Mouse (Mus musculus) C2C12 (cell line): ENCODE measurements around the gene Nop9. TPM values are rescaled to one million over a fixed set of nuclear protein-coding genes. Genes with fewer than 3 reads are reported as not detected.
A peak's percentile ranks its signal among the peaks of the same experiment; 100 is the strongest.

ENCODE experiments used
- H3K27me3 ChIP-seq: one replicate; pipeline ENCODE4 v1.6.1; 2011; ENCODE audit not compliant: control insufficient read depth, insufficient read depth, insufficient read length
- H3K36me3 ChIP-seq: one replicate; pipeline ENCODE4 v1.6.1; 2011; ENCODE audit not compliant: control insufficient read depth, insufficient read depth
- H3K4me3 ChIP-seq: one replicate; pipeline ENCODE4 v1.5.1; 2011; ENCODE audit warnings: mild to moderate bottlenecking, control low read depth; ENCODE audit not compliant: poor library complexity, insufficient read depth, severe bottlenecking
- H3K79me2 ChIP-seq: one replicate; pipeline ENCODE4 v1.6.1; 2011; ENCODE audit not compliant: control insufficient read depth, insufficient read depth
- H3K79me3 ChIP-seq: one replicate; pipeline ENCODE4 v1.6.1; 2011; ENCODE audit warnings: low read depth, control low read depth
- H3ac ChIP-seq: one replicate; pipeline ENCODE3; 2011; ENCODE audit warnings: low read depth; ENCODE audit not compliant: control insufficient read depth, insufficient read length
- CEBPB ChIP-seq: IDR thresholded peaks from one replicate; pipeline ENCODE4 v1.6.1; 2011; ENCODE audit warnings: low read depth, mild to moderate bottlenecking, control low read depth, moderate library complexity
- CTCF ChIP-seq: IDR thresholded peaks from one replicate; pipeline ENCODE4 v1.5.1; 2011; ENCODE audit not compliant: control insufficient read depth, insufficient read depth, insufficient read length
- FOSL1 ChIP-seq: IDR thresholded peaks from one replicate; pipeline ENCODE4 v1.8.0; 2011; ENCODE audit warnings: mild to moderate bottlenecking, low read length; ENCODE audit not compliant: poor library complexity, insufficient read depth, severe bottlenecking
- MAX ChIP-seq: IDR thresholded peaks from one replicate; pipeline ENCODE4 v1.6.1; 2011; ENCODE audit warnings: mild to moderate bottlenecking, control low read depth
- MYOD1 ChIP-seq: IDR thresholded peaks from one replicate; pipeline ENCODE4 v1.6.1; 2011; ENCODE audit warnings: low read depth; ENCODE audit not compliant: control insufficient read depth, insufficient read length
- MYOG ChIP-seq: IDR thresholded peaks from one replicate; pipeline ENCODE4 v1.6.1; 2011; ENCODE audit not compliant: control insufficient read depth, insufficient read length; ENCODE audit errors: extremely low read depth
- USF1 ChIP-seq: IDR thresholded peaks from one replicate; pipeline ENCODE4 v1.6.1; 2011; ENCODE audit warnings: low read depth, mild to moderate bottlenecking, control low read depth, moderate library complexity
- polyA plus RNA-seq: library from polyadenylated mRNA; unstranded; fragments of >200 nt; fragmentation: generic; extraction: Trizol; gene quantifications from one replicate; pipeline ENCODE4 v1.2.1, GENCODE M21; 2012; ENCODE audit warnings: missing spikeins

The Nop9 gene
- polyA plus RNA-seq, 1 experiment = 38.6 TPM

- no peak overlapping the region for H3ac ChIP-seq
- no peak for TF ChIP-seq MYOD1
- TF ChIP-seq FOSL1 = no peak
- TF ChIP-seq MYOG = no peak
- no peak for TF ChIP-seq CTCF
- TF ChIP-seq USF1 = no peak
- TF ChIP-seq MAX = no peak
- no peak for TF ChIP-seq CEBPB
- no peaks in the 10 kb centered on the region for H3K36me3 ChIP-seq
- H3K79me3 ChIP-seq = no peaks in the 10 kb centered on the region
- no peaks in the 10 kb centered on the region for H3K79me2 ChIP-seq
- H3K4me3 ChIP-seq = no peak overlapping the region
- H3K27me3 ChIP-seq = peaks cover 3% of the 10 kb centered on the region
Observed at GRCm38 (mm10) chr14:55707397-55707796, 38.1 kb upstream of the Nop9 start.

GRCm38 (mm10) chr14:55709509-55709908, 36.0 kb upstream of the Nop9 start:
- Histone ChIP-seq H3K36me3 (no peaks in the 10 kb centered on the region), H3K79me3 (no peaks in the 10 kb centered on the region), H3K4me3 (no peak overlapping the region), H3ac (no peak overlapping the region), H3K27me3 (no peaks in the 10 kb centered on the region), H3K79me2 (no peaks in the 10 kb centered on the region)
- TF ChIP-seq FOSL1 (no peak), CTCF (no peak), MAX (no peak), USF1 (no peak), CEBPB (no peak)

GRCm38 (mm10) chr14:55711786-55712185, 33.7 kb upstream of the Nop9 start:
- Histone ChIP-seq H3ac (no peak overlapping the region), H3K36me3 (peaks cover 1% of the 10 kb centered on the region), H3K27me3 (no peaks in the 10 kb centered on the region), H3K4me3 (no peak overlapping the region), H3K79me2 (no peaks in the 10 kb centered on the region), H3K79me3 (no peaks in the 10 kb centered on the region)
- TF ChIP-seq MYOD1 (no peak), CEBPB (no peak), USF1 (no peak), FOSL1 (no peak), MAX (no peak), MYOG (no peak), CTCF (no peak)

GRCm38 (mm10) chr14:55713007-55713728, 32.3 kb upstream of the Nop9 start:
- H3K27me3 ChIP-seq = no peaks in the 10 kb centered on the region
- no peaks in the 10 kb centered on the region for H3K79me3 ChIP-seq
- H3K79me2 ChIP-seq = no peaks in the 10 kb centered on the region
- H3K4me3 ChIP-seq = no peak overlapping the region
- no peak overlapping the region for H3ac ChIP-seq
- peaks cover 5% of the 10 kb centered on the region for H3K36me3 ChIP-seq
- TF ChIP-seq MAX (no peak), MYOD1 (no peak), USF1 (no peak), FOSL1 (no peak), CTCF (no peak), MYOG (no peak), CEBPB (no peak)

GRCm38 (mm10) chr14:55713729-55714122, 31.8 kb upstream of the Nop9 start, which contains the start of gene Tgm1:
Gene Tgm1 (minus strand): TSS chr14:55713926.
- H3K79me2 ChIP-seq = no peaks in the 10 kb centered on the region
- no peak within 1 kb of the TSS for H3ac ChIP-seq
- H3K4me3 ChIP-seq = no peak within 1 kb of the TSS
- no peak for TF ChIP-seq MYOG
- no peak for TF ChIP-seq MYOD1
- no peak for TF ChIP-seq FOSL1
- no peak for TF ChIP-seq CEBPB
- TF ChIP-seq MAX = no peak
- no peak for TF ChIP-seq CTCF
- no peak for TF ChIP-seq USF1
- H3K79me3 ChIP-seq = no peaks in the 10 kb centered on the region
- H3K27me3 ChIP-seq = no peaks in the 10 kb centered on the region
- H3K36me3 ChIP-seq = peaks cover 8% of the 10 kb centered on the region

GRCm38 (mm10) chr14:55714893-55715292, 30.6 kb upstream of the Nop9 start:
- Histone ChIP-seq H3K4me3 (no peak overlapping the region), H3K36me3 (peaks cover 8% of the 10 kb centered on the region), H3ac (no peak overlapping the region), H3K27me3 (no peaks in the 10 kb centered on the region), H3K79me3 (no peaks in the 10 kb centered on the region), H3K79me2 (no peaks in the 10 kb centered on the region)
- TF ChIP-seq FOSL1 (peak; percentile 9), MYOG (no peak), MAX (peak; percentile 54), USF1 (peak; percentile 56)
